Mouse (Mus musculus): ENCODE measurements around the gene Clic4. TPM values are rescaled to one million over a fixed set of nuclear protein-coding genes. Genes with fewer than 3 reads are reported as not detected.
"Not testable (repeated sequence)": the region's sequence is repeated elsewhere in the genome, so short reads cannot be mapped to it uniquely, and the experiment has no call there.

The Clic4 gene
- polyA plus RNA-seq, 1 experiment = 34.7 TPM

DNA sequence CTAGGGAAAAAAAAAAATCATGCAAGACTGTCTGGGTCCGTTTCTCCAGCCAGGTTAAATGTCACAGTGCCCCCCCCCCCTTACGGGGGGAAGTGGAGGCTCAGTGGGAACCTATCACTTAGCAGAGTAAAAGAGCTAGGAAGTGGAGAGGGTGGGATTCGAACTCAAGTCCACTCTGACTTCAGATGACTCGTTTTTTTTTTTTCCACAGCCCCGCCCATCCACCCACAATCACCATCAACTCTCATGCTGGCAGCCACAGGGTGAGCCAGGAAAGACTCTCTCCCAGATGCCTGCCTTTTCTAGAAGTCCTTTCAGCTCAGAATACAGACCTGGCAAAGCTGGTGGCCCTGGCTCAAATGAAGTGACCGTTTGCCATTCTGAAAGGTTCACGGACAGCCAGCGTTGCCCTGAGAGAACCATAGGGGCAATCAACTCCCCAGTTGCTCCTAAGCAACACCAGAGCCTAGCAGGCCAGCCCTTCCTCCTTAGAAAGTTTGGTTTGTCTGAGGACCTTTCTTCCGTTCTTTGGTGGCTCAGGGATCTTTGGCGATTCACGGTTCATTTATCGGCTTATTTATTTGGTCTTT, 13.5 kb upstream of the Clic4 start:
- WGBS = 75% methylated on average over 12 of the region's 12 CpGs
- TF ChIP-seq CTCF (IDR thresholded peaks at IDR 0.05; ENCODE audit: extremely low read depth, insufficient read depth, insufficient read length, insufficient replicate concordance) (no peak), POLR2A (IDR thresholded peaks at IDR 0.05; ENCODE audit: low read depth, low read length) (no peak)
- H3K4me3 ChIP-seq (ENCODE audit: extremely low read depth, insufficient read depth, insufficient read length) = no peak overlapping the region
- H3K36me3 ChIP-seq (ENCODE audit: control insufficient read depth, insufficient read depth, low read length) = no peaks in the 10 kb centered on the region
- no peak for DNase-seq (ENCODE audit: low read depth in 1 of 2, low spot score in 2 of 2)
- no peaks in the 10 kb centered on the region for H3K27me3 ChIP-seq (ENCODE audit: control insufficient read depth, insufficient read depth, low read length)
- peaks cover 3% of the 10 kb centered on the region; the same call in 1 of the 2 replicates for H3K4me1 ChIP-seq (ENCODE audit: control insufficient read depth, insufficient read depth, insufficient read length)
- no peak overlapping the region; the same call in 1 of the 2 replicates for H3K27ac ChIP-seq (ENCODE audit: insufficient read depth, low read length)

DNA sequence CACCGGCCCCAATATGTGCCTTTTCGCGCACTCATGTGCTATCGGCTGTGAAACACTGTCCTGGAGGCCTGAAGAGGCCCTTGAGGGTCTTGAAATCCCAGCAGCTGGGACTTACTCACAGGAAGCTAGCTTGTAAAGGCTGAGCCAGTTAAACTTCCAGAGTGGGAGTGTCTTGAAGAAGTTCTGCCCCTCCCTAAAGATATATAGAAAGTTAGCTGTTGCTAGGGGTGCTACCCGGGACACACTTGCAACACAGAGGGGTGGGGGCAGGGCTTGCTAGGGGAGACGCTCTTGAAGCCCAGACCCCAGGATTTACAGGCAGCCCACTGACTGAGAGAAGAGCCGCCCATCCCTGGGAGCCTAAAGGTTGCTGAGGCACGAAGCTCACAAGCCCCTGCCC, 12.8 kb upstream of the Clic4 start:
- DNase-seq (ENCODE audit: low read depth in 1 of 2, low spot score in 2 of 2) = no peak
- Histone ChIP-seq H3K27me3 (ENCODE audit: control insufficient read depth, insufficient read depth, low read length) (no peaks in the 10 kb centered on the region), H3K36me3 (ENCODE audit: control insufficient read depth, insufficient read depth, low read length) (no peaks in the 10 kb centered on the region), H3K27ac (ENCODE audit: insufficient read depth, low read length) (no peak overlapping the region), H3K4me3 (ENCODE audit: extremely low read depth, insufficient read depth, insufficient read length) (no peak overlapping the region), H3K4me1 (ENCODE audit: control insufficient read depth, insufficient read depth, insufficient read length) (peaks cover 3% of the 10 kb centered on the region; the same call in 1 of the 2 replicates)
- 90% methylated on average over 8 of the region's 8 CpGs for WGBS
- TF ChIP-seq CTCF (IDR thresholded peaks at IDR 0.05; ENCODE audit: extremely low read depth, insufficient read depth, insufficient read length, insufficient replicate concordance) (no peak), POLR2A (IDR thresholded peaks at IDR 0.05; ENCODE audit: low read depth, low read length) (no peak)

DNA sequence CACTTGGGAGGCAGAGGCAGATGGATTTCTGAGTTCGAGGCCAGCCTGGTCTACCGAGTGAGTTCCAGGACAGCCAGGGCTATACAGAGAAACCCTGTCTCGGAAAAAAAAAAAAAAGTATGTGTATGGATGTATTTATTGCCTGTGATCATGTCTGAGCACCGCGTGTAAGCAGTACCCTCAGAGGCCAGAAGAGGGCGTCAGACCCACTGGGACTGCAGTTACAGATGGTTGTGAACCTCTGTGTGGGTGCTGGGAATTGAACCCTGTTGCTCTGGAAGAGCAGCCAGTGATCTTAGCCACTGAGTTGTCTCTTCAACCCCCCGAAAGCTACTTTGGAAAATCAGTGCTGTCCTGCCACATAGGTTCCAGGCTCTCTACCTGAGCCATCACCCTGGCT, 11.3 kb upstream of the Clic4 start:
- Histone ChIP-seq H3K27ac (ENCODE audit: insufficient read depth, low read length) (no peak overlapping the region), H3K4me3 (ENCODE audit: extremely low read depth, insufficient read depth, insufficient read length) (no peak overlapping the region), H3K4me1 (ENCODE audit: control insufficient read depth, insufficient read depth, insufficient read length) (peaks cover 7% of the 10 kb centered on the region; the same call in 1 of the 2 replicates), H3K27me3 (ENCODE audit: control insufficient read depth, insufficient read depth, low read length) (no peaks in the 10 kb centered on the region), H3K36me3 (ENCODE audit: control insufficient read depth, insufficient read depth, low read length) (no peaks in the 10 kb centered on the region)
- TF ChIP-seq POLR2A (IDR thresholded peaks at IDR 0.05; ENCODE audit: low read depth, low read length) (no peak), CTCF (IDR thresholded peaks at IDR 0.05; ENCODE audit: extremely low read depth, insufficient read depth, insufficient read length, insufficient replicate concordance) (no peak)
- DNase-seq (ENCODE audit: low read depth in 1 of 2, low spot score in 2 of 2) = no peak
- WGBS = 90% methylated on average over 7 of the region's 7 CpGs

DNA sequence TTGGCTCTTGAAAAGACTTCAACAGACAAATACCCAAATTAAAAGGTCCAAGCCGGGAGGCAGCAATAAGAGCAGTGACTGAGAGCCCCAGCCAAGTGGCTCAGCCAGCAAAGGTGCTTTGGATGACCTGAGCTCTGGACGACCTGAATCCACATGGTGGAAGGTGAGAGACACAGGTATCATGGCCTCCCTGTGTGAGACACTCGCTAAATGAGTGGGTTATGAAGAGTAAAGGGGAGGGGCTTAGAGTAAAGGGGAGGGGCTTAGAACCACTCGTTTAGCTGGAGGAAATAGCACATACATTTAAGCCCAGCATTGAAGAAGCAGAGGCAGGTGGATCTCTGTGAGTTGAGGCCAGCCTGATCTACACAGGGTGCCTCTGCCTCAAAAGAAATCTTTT, 10.8 kb upstream of the Clic4 start:
- Histone ChIP-seq H3K27ac (ENCODE audit: insufficient read depth, low read length) (no peak overlapping the region), H3K4me1 (ENCODE audit: control insufficient read depth, insufficient read depth, insufficient read length) (peaks cover 4% of the 10 kb centered on the region; the same call in 1 of the 2 replicates), H3K4me3 (ENCODE audit: extremely low read depth, insufficient read depth, insufficient read length) (no peak overlapping the region), H3K36me3 (ENCODE audit: control insufficient read depth, insufficient read depth, low read length) (no peaks in the 10 kb centered on the region), H3K27me3 (ENCODE audit: control insufficient read depth, insufficient read depth, low read length) (no peaks in the 10 kb centered on the region)
- no peak for DNase-seq (ENCODE audit: low read depth in 1 of 2, low spot score in 2 of 2)
- 75% methylated on average over 4 of the region's 4 CpGs for WGBS
- TF ChIP-seq POLR2A (IDR thresholded peaks at IDR 0.05; ENCODE audit: low read depth, low read length) = no peak
- no peak for TF ChIP-seq CTCF (IDR thresholded peaks at IDR 0.05; ENCODE audit: extremely low read depth, insufficient read depth, insufficient read length, insufficient replicate concordance)

DNA sequence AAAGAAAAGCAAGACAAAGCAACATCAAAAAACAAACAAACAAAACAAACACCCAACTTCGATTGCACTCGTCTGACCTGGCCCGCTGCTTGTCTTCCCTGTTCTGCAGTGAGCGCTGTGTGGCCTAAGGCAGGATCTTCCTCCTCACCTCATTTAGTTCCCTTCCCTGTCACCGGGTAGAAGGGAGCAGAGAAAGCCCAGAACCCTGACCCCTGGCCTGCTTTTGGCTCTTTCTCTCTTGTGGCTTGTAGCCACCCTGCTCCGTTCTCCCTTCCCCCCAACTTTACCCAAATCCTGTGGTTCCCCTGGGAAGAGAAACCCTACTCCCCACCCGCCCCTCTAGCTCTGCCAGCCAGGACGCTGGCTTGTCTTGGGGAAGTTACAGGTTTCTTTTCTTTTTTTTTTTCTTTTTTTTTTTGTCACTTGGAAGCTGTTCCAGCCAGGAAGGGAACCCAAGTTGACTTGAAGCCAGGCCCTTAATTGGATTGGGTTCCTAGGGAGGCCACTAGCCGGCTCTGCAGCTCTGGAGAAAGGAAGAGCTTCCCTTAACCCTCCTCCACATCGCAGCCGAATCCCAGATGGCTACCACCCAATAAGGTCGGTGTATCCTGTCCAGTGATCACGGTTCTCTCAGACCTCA, 10.2 kb upstream of the Clic4 start:
- no peak overlapping the region for H3K4me3 ChIP-seq (ENCODE audit: extremely low read depth, insufficient read depth, insufficient read length)
- no peak overlapping the region for H3K27ac ChIP-seq (ENCODE audit: insufficient read depth, low read length)
- 75% methylated on average over 13 of the region's 13 CpGs for whole genome bisulfite sequencing

DNA sequence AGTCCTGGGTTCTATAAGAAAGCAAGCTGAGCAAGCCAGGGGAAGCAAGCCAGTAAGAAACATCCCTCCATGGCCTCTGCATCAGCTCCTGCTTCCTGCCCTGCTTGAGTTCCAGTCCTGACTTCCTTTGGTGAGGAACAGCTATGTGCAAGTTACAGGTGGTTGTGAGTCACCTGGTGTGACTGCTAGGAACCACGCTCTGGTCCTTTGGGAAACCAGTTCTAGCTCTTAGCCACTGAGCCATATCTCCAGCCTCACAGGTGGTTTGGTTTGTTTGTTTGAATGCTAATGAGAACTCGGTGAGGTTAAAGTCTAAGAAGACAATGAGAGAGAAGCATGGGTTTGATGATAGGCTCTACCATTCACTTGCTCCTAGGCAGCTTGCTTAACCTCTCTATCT, 7.4 kb upstream of the Clic4 start:
- not testable (repeated sequence) for H3K27me3 ChIP-seq (ENCODE audit: control insufficient read depth, insufficient read depth, low read length); H3K4me3 ChIP-seq (ENCODE audit: extremely low read depth, insufficient read depth, insufficient read length); H3K36me3 ChIP-seq (ENCODE audit: control insufficient read depth, insufficient read depth, low read length); H3K4me1 ChIP-seq (ENCODE audit: control insufficient read depth, insufficient read depth, insufficient read length)
- 0 out of 2 replicates have a peak overlapping the region, but pooled peaks have one; percentile 44 for H3K27ac ChIP-seq (ENCODE audit: insufficient read depth, low read length)
- peak; percentile 50 to 60 for DNase-seq (ENCODE audit: low read depth in 1 of 2, low spot score in 2 of 2)
- WGBS = 34% methylated on average over 2 of the region's 2 CpGs

More for the DNA sequence above, 10.2 kb upstream of the Clic4 start:
- TF ChIP-seq POLR2A (IDR thresholded peaks at IDR 0.05; ENCODE audit: low read depth, low read length) (no peak), CTCF (IDR thresholded peaks at IDR 0.05; ENCODE audit: extremely low read depth, insufficient read depth, insufficient read length, insufficient replicate concordance) (no peak)
- DNase-seq (ENCODE audit: low read depth in 1 of 2, low spot score in 2 of 2) = no peak
- Histone ChIP-seq H3K36me3 (ENCODE audit: control insufficient read depth, insufficient read depth, low read length) (no peaks in the 10 kb centered on the region), H3K27me3 (ENCODE audit: control insufficient read depth, insufficient read depth, low read length) (no peaks in the 10 kb centered on the region), H3K4me1 (ENCODE audit: control insufficient read depth, insufficient read depth, insufficient read length) (peaks cover 4% of the 10 kb centered on the region; the same call in 1 of the 2 replicates)
